Mouse (Mus musculus) E14TG2a.4 (cell line): Measurements from ENCODE around the gene Cmtm1.

Experiments used
- CTCF ChIP-seq: conservative IDR thresholded peaks from 2 replicates; pipeline ENCODE4 v1.5.1; 2014; ENCODE audit warnings: low read length
- NANOG ChIP-seq: IDR thresholded peaks from 2 replicates; pipeline ENCODE4 v1.6.1; 2014; ENCODE audit warnings: borderline replicate concordance, low read length, mixed read lengths
- POU5F1 ChIP-seq: IDR thresholded peaks from 2 replicates; pipeline ENCODE4 v1.6.1; 2014; ENCODE audit warnings: low read length, borderline replicate concordance

DNA sequence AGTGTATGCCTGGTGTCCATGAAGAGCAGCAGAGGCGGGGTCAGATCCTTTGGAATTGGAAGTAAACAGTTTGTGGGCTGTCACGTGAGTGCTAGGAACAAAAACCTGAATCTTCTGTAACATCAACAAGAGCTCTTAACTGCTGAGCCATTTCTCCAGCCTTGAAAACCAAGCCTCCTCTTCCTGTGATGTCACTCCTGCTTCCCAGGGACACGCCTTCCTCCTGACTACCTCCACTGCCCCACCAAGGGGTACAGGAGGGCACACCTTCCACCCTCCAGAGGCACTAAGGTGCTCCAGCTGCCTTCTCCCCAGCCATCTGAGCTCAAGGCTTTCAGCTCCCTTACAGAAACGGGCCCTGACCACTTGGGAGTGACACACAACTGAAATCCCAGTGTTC, 63.3 kb downstream of the Cmtm1 start:
- TF ChIP-seq CTCF (no peak), POU5F1 (no peak), NANOG (no peak)
